Mouse (Mus musculus) adrenal gland, postnatal 36 days (tissue): ENCODE results near the gene Hdac7. TPM values are rescaled to one million over a fixed set of nuclear protein-coding genes. Genes with fewer than 3 reads are reported as not detected.

ENCODE experiments used
- DNase-seq, 2 experiments: peaks; one replicate each; pipeline ENCODE4 v3.0.0; 2021; ENCODE audit warnings: mixed read lengths in 1 of 2
- total RNA-seq, 2 experiments: library from RNA; stranded (reverse); gene quantifications; 2 replicates each; pipeline ENCODE4 v1.2.3; 2021

The Hdac7 gene
- total RNA-seq, 2 experiments from 2014 or later: 63.5 to 67.2 TPM

GRCm38 (mm10) chr15:97858431-97858830, 14.1 kb upstream of the Hdac7 start:
- DNase-seq: no peak

GRCm38 (mm10) chr15:97854551-97854950, 10.2 kb upstream of the Hdac7 start:
- DNase-seq: no peak

- no peak for DNase-seq
Observed at GRCm38 (mm10) chr15:97854059-97854458, 9.8 kb upstream of the Hdac7 start.

- no peak for DNase-seq
Observed at GRCm38 (mm10) chr15:97852291-97852690, 8.0 kb upstream of the Hdac7 start.

GRCm38 (mm10) chr15:97851011-97851410, 6.7 kb upstream of the Hdac7 start:
- no peak for DNase-seq

- DNase-seq: peak; percentile 40 to 59
Observed at GRCm38 (mm10) chr15:97850441-97850840, 6.1 kb upstream of the Hdac7 start.

- DNase-seq: peak; percentile 84
Observed at GRCm38 (mm10) chr15:97849116-97849911, 5.0 kb upstream of the Hdac7 start.

- no peak for DNase-seq
Observed at GRCm38 (mm10) chr15:97847866-97848265, 3.6 kb upstream of the Hdac7 start.

- DNase-seq: no peak
Observed at GRCm38 (mm10) chr15:97847285-97847684, 3.0 kb upstream of the Hdac7 start.

- no peak for DNase-seq
Observed at GRCm38 (mm10) chr15:97846121-97846882, 2.0 kb upstream of the Hdac7 start.

- DNase-seq: no peak
Observed at GRCm38 (mm10) chr15:97843247-97843651, 1.1 kb downstream of the Hdac7 start.

- DNase-seq: no peak
Observed at GRCm38 (mm10) chr15:97842058-97842457, 2.2 kb downstream of the Hdac7 start.

GRCm38 (mm10) chr15:97841383-97841782, 2.9 kb downstream of the Hdac7 start:
- DNase-seq: no peak

GRCm38 (mm10) chr15:97840781-97841180, 3.5 kb downstream of the Hdac7 start:
- peak in 1 of 2 experiments; percentile 35 for DNase-seq

- peak; percentile 79 to 87 for DNase-seq
Observed at GRCm38 (mm10) chr15:97839991-97840455, 4.3 kb downstream of the Hdac7 start.

- no peak for DNase-seq
Observed at GRCm38 (mm10) chr15:97839473-97839872, 4.8 kb downstream of the Hdac7 start.

GRCm38 (mm10) chr15:97839012-97839411, 5.3 kb downstream of the Hdac7 start:
- no peak for DNase-seq

GRCm38 (mm10) chr15:97838395-97838794, 5.9 kb downstream of the Hdac7 start:
- peak in 1 of 2 experiments; percentile 21 for DNase-seq

- peak in 1 of 2 experiments; percentile 23 for DNase-seq
Observed at GRCm38 (mm10) chr15:97837491-97838061, 6.7 kb downstream of the Hdac7 start.

GRCm38 (mm10) chr15:97836894-97837247, 7.4 kb downstream of the Hdac7 start:
- no peak for DNase-seq

GRCm38 (mm10) chr15:97836153-97836893, 8.0 kb downstream of the Hdac7 start:
- peak in 1 of 2 experiments; percentile 14 for DNase-seq
